Mouse (Mus musculus): Measurements from ENCODE around the gene Dpp4.
A peak's percentile ranks its signal among the peaks of the same experiment; 100 is the strongest.

Gene Dpp4

DNA sequence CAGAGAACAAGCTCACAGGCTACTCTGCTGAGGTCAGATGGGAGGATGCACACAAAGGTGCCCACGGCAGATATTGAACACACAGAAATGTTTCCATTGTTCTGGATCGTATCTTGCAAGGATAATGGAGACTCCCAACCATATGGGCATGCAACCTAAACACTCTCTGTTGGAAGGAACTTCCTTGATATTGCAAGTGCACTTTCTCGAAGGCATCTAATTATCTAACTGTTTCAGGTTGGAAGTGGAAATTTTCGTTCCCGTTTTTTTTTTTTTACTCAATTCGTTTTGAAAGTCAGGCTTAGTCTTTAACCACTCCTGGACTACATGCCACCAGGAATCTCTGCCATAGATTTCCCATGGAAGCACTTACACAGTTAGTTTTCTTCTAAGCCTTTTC, 51.2 kb downstream of the Dpp4 start:
- DNase-seq: no peak

DNA sequence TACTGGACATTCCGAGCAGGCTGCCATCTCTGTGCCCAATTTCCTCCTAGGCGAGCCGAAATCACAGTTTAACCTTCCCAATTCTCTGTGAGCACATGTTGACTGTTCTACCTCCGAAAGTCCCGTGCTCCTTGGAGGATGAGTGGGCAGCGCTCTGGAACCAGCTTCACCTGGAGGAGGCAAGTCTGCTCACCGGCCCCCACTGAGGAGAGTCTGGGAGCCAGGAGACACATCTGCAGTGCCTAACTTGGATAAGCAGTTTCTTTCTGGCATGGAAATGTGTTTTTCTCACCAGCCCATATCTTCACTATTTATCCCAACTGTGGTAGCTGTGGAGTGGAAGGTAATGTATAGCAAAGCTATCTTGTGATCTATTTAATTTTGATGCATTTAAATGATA, 54.8 kb downstream of the Dpp4 start:
- DNase-seq: no peak

DNA sequence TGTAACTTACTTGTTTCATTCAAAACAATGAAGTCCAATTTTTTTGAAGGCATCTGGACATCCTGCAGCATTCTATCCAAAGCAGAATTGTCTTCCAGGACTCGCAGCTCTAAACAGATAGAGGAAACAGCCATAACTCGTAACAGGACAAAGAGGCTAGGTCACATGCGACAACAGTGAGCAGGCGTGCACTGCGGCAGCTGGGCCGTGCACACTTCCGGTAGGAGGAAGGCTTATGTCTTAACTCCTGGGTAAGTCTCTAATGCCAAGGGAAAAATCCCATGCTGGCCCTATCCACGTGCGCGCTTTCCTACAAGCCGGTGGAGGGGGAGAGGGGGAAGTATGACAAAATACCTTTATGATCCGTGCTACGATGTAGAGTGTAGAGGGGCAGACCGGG, 55.4 kb downstream of the Dpp4 start:
- DNase-seq: no peak

DNA sequence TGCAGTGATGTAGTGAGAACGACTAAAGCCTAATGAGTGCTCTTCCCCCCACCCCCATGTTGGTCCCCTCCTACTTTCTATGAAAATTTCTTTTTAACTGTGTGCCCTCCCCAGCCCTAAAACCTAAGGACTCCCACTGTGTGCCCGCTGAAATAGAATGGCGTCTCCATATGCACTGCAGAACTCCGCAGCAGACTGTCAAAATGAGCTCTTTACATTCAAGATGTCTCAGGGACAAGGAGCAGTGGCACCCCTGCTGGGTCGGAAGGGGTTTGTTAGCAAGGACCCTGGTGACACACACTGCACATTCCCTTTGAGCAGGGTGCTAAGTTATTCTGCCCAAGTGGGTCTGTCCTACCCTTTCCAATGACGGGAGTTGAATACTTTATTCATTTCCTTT, 56.3 kb downstream of the Dpp4 start:
- DNase-seq: no peak

DNA sequence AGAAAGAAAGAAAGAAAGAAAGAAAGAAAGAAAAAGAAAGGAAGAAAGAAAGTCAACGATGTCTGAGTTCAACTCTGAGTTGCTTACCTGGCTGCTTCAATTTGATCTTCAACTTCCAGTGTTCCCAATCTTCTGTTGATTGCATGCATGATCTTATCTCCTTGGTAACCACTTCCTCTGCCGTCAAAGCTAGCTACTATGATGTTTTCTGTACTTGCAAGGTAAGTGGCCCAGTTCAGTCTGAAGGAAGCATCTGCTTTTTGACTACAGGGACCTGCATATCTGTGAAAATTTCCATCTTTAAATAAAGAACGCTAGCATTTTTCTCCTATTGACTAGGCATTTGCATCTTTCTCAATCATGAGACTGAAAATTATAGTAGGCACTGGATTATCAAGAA, 60.0 kb downstream of the Dpp4 start:
- DNase-seq: peak in 1 of 2 experiments; percentile 41

DNA sequence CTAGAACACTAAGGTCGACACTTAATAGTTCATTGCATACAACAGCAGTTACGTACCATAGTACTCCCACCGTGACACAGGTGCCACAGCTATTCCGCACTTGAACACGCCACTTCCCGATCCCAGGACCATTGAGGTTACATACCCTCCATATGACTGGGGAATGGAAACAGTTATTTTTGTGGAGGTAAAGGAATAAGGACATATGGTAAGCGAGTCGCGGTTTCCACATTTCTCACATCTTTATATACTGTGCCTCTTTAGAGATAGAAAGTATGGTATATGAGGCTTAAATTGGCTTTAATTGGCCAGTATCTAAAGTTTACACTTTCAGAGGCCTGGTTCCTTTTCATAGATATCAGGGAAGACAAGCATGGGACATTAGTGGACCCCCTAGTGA, 64.3 kb downstream of the Dpp4 start:
- DNase-seq: no peak

DNA sequence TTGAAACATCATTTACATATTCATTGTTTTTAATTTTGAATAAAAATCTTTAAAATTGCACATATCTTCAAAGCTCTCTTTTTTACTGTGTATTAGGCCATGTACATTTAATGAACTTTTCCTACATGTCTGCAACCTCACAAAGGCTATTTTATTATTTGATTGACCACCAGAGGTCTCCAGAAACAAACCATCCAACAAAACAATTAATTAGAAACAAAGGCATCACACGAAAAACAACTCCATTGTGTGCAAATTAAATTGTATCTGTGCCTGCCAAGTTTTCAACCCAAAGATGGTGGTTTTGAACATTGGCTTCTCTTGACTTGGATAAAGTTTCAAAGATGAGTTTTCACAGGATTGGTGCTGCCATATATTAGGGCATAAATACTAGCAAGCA, 65.3 kb downstream of the Dpp4 start:
- DNase-seq: no peak

DNA sequence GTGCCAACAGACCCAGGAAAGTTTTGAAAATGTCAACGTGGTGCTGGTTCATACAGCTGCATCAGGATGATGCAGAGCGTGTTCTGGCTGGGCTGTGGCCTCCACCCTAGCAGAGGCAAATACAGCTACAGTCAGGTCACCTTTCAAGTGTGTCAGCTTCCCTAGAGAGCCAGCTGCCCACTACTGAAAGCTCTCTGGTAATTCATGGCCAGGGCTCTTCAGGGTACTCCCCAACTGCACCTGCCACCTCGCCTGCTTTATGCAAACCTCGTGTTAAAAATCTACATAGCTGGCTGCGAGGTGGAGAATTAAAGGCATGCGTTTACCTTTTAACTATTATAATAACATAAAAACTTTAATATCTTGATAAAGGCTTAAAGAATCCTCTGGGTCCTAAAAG, 67.7 kb downstream of the Dpp4 start:
- DNase-seq: no peak

DNA sequence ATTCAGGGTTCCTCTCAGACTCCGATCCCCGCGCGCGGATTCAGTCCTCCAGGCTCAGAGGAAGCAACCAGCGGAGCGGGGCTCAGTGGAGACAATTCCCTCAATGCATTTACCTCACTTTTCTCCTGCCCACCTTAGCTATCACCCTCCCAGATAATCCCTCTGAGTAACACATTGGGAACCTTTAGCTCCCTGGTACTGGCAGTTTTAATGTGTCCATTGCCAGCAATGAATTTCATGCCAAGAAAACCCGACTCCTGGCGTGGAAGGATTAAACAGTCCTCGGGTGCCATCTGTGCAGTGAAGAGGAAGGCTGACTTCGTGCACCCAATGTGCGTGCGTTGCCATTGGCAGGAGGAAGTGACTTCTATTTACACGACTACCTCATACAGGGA, 70.3 kb downstream of the Dpp4 start:
- DNase-seq: no peak

DNA sequence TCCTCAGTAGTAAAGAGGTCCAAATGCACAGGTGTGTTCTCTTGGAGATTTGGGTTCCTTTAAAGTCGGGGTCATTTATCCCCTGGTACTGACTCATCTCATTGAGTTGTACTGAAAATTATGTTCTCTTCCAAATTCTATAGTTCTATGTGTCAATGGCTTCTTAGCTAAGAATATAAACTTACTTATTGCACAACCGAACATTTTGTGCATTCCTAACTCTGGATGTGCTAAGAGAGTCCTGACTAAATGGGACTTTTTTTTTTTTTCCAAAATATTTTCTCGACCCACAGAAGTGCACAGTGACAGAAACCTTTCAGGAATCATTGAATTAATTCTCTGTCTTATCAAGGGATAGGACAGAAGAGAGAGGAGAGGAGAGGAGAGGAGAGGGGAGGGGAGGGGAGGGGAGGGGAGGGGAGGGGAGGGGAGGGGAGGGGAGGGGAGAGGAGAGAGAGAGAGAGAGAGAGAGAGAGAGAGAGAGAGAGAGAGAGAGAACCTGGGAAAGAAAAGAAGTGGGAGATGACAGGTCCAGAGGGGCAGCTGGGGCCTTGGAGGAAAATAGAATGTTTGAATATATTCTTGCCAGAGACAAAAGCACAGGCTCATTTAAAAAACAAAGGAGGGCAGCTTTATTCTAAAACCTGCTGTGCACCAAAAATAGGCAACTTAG, 70.8 kb downstream of the Dpp4 start:
- DNase-seq: no peak

DNA sequence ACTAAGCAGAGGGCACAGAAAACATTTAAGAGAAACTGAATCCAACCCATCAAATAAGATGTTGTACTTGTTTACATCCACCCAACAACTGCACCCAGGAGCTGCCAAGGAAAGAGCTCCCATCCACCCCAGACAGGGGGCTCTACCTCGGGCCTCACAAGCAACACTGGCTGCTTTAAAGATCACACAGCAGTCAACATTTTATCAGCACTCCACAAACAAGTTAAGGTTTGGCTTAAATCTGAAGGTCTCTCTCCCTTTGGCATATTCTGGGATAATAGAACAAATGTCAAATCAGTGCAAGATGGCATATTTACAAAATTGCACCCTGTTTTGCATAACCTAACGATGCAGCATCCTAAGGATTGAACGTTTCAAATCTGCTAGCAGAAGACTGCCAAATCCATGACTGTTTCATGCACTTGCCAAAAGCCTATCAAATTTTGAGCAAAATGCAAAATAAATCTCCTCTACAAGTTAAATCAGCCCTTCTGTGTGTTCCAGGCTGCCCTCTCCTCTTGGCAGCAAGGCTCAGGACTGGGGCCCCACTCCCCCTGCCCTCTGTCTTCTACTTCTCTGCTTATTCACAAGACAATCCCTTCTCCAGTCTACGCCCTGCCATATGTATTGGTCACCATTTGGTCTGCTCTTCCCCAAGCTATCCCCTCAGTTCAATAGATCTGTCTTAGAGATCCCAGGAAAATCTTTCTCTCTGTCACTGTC, 72.6 kb downstream of the Dpp4 start:
- no peak for DNase-seq

DNA sequence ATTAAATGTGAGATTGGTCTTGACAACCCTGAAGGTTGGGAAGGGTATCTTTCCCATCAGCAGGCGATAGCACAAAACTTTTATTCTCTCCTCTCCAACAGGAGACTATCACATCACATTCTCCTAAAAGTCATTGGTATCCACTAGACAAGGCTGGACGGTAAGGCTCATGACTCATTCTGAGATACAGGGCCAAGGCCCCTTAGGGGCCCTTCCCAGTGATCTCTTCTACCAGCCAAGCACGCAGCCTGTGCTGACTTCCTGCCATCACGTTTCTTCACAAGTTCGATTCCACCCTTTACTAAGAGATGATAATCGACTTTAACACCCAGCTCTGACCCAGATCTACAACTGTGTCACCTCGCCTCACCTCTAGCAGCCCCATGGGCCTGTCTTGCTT, 74.9 kb downstream of the Dpp4 start:
- no peak for DNase-seq

DNA sequence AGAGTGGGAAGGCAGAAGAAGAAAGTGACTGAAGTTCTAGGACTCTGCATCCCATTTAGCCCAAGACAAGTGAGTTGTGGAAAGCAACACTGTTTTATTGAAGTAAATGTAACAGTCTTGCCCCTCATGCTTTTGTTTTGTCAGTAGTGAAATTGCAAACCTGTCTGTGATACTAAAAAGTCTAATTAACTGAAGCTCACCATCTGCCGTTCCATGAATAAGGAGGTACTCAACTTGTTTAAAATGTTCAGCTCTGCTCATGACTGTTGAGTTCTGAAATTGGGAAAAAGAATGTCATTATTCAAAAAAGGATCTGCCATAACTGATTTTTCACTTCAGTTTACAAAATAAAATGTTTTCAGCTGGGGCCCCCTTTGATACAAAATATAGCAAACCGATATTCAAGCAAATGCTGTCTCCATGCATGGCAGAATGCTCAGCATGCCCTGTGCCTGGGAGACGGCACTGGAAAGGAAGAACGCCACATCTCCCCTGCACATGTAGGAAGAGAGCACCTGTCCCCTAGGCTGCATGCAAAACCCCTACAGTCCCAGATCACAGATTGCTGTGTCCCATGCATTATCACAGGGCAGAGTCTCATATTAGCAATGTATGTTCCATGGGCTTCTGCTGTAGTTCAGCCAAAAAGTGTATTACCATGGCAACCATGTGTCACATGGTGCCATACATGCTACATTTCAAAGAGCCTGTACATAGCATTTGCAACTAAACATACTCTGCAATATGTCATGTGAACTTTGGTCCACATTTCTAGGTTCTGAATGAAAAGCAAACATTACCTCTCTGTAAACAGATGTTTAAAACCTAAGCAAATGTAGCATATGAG, 77.4 kb downstream of the Dpp4 start:
- no peak for DNase-seq

DNA sequence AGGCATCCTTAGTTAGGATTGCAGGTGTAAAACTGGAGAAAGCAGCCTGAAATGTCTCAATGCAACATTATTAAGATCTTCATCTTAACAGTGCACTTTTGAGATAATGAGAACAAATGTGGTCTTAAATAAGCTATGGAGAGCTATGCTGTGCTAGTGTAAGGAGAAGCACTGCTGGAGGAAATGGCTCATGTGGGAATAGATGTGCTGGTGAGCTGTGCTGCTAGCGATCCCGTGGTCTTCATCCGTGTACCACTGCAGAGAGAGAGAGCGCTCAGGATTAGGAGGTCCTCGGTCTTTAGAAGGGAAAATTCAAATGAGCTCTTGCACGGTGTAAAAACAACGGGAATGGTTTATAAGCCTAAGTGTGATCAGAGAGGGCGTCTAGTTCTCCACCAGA, 79.6 kb downstream of the Dpp4 start:
- DNase-seq: no peak

DNA sequence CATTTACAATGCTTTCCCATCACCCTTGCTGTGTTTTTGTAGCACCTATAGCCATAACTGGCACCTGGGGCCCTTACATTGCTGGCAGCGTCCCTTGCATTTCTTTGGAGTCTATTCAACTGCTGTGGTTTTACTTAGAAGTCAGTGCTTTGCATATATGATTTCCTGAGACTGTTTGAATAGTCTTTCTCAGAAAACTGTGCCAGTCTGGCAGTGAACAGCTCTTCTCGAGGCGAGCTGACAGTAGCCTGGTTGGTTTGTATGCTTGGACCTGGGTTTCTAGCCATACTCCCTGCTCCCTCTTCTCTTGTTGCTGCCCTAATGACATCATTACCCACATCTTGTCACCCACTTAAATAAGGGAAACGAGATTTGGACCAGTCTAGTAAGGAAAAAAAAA, 80.1 kb downstream of the Dpp4 start:
- DNase-seq: no peak

DNA sequence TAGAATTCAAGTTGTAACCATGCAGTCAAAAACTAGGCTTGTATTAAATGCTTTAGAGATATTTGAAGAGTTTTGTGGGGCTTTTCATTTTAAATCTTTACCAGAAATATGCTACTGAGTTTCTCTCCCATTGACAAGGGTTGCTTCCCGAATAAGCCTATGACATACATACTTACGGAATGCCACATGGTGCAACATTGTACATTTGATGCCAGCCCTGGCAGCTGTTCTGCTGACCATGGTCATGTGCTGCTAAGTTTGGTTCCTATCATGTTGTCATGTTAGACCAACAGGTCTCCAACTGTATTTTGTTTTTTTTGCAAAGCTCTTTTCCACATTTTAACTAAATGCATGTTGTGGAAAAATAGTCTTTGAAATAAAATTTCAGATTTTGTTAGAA, 86.6 kb downstream of the Dpp4 start:
- DNase-seq: no peak

DNA sequence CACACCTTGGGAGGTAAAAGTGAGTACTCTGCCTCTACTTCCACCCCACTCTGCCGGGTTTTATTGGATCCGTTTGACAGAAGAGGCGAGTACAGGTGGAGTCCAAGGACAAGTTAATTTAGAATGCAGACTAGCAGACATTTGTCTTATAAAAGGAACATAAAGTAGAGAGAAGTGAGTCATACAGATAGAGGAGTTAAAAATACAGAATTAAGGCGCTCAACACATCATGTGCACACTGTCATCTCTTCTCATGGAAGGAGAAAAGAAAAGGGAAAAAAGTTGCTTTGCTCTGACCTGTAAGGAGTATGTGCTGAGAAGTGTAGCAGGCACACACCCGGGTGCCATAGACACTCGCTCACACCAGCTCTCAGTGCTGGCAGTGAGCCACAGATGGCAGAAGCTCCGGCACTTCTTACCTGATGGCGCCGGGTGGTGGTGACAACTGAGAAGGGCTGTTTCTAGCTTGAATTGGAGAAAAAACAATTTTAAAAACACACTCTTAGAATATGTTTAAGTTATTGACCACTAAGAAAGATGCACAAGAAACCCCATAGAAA, 88.9 kb downstream of the Dpp4 start:
- DNase-seq: no peak

DNA sequence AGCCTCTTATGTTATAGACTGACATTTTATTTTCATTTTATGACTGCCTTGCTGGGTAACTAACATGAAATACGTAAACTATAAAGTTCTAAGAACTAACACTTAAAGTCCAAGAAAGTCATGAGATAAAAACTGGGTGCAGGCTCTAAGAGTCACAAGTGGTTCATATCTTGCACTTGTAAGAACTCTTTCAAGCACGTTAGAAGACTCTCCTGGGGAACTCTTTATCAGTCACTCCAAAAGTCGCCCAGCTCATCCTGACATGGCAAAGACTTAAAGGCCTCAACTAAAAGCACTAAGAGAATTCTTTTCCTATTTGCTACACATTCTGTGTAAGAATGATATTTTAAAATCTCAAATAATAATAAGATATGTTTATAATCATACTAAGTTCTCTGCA, 92.5 kb downstream of the Dpp4 start:
- no peak for DNase-seq

DNA sequence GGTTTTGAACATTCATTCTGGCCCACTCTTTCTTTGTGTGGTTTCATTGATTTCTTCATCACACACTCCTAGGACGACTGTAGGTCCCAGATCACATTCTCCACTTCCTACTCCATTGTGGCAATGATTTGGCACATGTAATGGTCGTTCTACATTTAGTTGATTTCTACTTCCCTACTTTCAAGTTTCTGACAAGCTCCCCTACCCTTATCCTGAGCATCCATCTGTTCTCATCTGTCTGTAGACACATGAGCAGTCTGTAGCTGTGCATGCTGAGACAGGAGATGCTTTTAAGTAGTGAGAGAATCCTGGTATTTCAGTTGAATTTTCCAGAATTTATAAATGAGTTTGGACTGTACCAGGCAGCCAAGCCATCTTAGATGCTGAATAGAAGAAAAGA, 95.1 kb downstream of the Dpp4 start:
- no peak for DNase-seq

DNA sequence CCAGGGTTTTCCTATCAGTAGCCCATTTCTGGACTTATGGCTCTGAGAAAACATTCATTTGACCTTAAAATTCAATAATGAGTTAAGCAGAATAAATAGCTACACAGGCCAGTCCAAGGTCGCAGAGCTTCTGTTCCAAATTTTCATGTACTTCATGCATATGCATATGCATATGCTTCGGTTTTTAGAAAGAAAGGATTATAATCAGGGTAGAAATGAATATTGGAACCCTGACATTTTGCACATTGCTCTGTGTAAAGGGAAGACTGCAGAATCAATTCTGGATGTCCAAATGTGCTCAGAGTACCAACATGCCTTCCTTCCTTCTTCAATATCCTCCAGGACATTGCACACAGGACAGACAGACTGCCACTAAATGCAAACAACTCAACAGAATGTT, 104.6 kb downstream of the Dpp4 start:
- no peak for DNase-seq

DNA sequence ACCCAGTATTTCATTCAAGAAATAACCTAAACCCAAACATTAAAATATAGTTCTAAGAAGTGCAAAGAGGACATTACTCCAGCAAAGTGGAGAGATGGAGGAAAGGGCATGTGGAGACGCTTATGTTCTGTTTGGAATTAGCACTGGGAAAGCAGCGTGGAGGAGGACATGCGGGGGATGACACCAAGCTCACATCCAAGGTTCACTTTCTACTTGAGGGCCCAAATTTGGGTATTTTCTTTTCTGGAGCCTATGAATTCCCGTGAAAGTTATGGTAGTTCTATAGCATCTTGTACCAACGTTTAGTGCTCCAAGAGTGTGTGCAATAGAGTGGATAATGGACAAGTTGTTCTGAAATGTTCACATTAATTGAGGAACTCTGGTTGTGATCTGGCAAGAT, 105.1 kb downstream of the Dpp4 start:
- no peak for DNase-seq

DNA sequence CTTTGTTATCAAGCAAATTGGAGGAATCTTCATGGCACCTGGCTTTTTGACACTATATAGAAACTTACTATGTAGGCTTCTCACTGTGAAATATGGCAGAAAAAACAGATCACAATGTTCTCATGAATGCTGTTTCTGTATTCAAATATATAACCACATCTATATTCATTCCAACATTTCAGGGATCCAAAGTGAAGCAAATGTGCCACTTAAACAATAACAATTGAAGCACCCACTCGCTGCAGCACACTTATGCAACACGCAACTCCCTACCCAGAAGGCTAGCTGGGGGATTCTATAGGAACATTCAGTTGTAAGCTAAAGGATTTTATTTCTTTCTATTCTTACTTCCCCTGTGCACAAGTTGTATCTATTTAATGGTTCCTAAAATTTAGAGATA, 110.3 kb downstream of the Dpp4 start:
- no peak for DNase-seq

DNA sequence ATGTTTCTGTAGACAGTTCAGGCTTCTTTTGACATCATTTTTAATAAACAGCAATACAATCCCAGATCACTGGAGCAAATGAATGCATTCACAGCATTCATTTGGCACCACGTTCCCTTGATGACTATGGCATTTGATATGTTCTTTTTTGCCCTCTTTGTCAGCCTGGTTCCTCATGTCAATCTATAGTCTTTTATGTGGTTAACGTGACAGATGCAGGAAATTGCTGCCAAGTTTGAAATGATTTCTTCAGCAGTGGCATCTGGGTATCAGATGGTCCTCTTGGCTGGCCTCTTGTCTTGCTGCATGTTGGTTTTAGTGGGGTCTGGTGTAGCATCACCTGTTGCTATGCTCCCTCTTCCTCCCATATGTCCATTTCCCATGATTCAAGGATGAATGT, 118.2 kb downstream of the Dpp4 start:
- DNase-seq: no peak

DNA sequence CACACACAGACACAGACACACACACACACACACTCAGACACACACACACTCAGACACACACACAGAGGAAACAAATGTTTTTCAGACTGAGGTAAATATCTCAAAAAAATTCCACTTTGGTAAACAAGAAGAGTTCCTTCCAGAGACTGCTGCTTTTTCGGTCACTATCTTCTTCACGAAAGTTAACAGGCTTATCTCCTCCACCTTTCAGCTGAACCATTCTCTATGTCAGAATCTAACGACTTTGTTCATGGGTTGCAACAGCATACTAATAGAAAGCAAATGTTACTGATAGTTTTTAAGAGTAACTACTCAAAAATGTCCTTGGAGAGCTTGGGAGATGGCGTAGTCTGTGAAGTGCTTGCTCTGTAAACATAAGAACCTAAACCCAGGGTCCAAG, 124.5 kb downstream of the Dpp4 start:
- DNase-seq: no peak
